Mouse (Mus musculus) lung, postnatal 0 days (tissue): ENCODE measurements around the gene Nap1l4. TPM values are rescaled to one million over a fixed set of nuclear protein-coding genes. Genes with fewer than 3 reads are reported as not detected.

ENCODE experiments used
- ATAC-seq: fragments of 200-750 bp; cut with Nextera tagmentation; 2 replicates; pipeline ENCODE4 v1.8.0; 2017; ENCODE audit warnings: moderate library complexity
- DNase-seq: peaks from one replicate; pipeline ENCODE4 v3.0.0-alpha.2; 2016; ENCODE audit warnings: low spot score
- H3K27ac ChIP-seq: fragments of 300-500 bp; sonication (generic); 2 replicates; pipeline ENCODE4 v1.5.1; 2014; ENCODE audit warnings: antibody characterized with exemption, mild to moderate bottlenecking, low read length, mixed read lengths
- H3K27me3 ChIP-seq: fragments of 300-500 bp; sonication (generic); replicated peaks from 2 replicates; pipeline ENCODE4 v1.6.1; 2014; ENCODE audit warnings: low read length, mixed read lengths; ENCODE audit not compliant: insufficient read depth
- H3K36me3 ChIP-seq: fragments of 300-500 bp; sonication (generic); 2 replicates; pipeline ENCODE4 v1.6.1; 2014; ENCODE audit warnings: low read length, mixed read lengths; ENCODE audit not compliant: insufficient read depth
- H3K4me1 ChIP-seq: fragments of 300-500 bp; sonication (generic); 2 replicates; pipeline ENCODE4 v1.6.1; 2014; ENCODE audit warnings: antibody characterized with exemption, low read depth, low read length, mixed read lengths; ENCODE audit not compliant: insufficient read depth
- H3K4me2 ChIP-seq: fragments of 300-500 bp; sonication (generic); replicated peaks from 2 replicates; pipeline ENCODE4 v1.6.1; 2014; ENCODE audit warnings: low read depth, mild to moderate bottlenecking, low read length, moderate library complexity, mixed read lengths
- H3K4me3 ChIP-seq: fragments of 300-500 bp; sonication (generic); 2 replicates; pipeline ENCODE4 v1.5.1; 2014; ENCODE audit warnings: low read depth, low read length
- H3K9ac ChIP-seq: fragments of 300-500 bp; sonication (generic); replicated peaks from 2 replicates; pipeline ENCODE4 v1.6.1; 2014; ENCODE audit warnings: low read depth, mild to moderate bottlenecking
- H3K9me3 ChIP-seq: fragments of 300-500 bp; sonication (generic); 2 replicates; pipeline ENCODE4 v1.6.1; 2016; ENCODE audit warnings: low read length, mixed read lengths
- CTCF ChIP-seq: IDR thresholded peaks from 2 replicates; pipeline ENCODE4 v1.5.1; 2016; ENCODE audit warnings: antibody characterized with exemption, mild to moderate bottlenecking
- EP300 ChIP-seq: IDR thresholded peaks from 2 replicates; pipeline ENCODE4 v1.6.1; 2016; ENCODE audit warnings: antibody characterized with exemption, mild to moderate bottlenecking, control low read depth
- WGBS: fragments of 180-500 bp; shearing (Covaris S2); extraction: QIAGEN DNeasy Blood & Tissue Kit; methylation state at CpG from one replicate; pipeline ENCODE4 v1.1.7; 2014; 5-methylcytosine and 5-hydroxymethylcytosine counted together
- polyA plus RNA-seq: library from polyadenylated mRNA; unstranded; fragments of >200 nt; fragmentation: Nextera tagmentation; extraction: Ambion mirVana; gene quantifications from 2 replicates; pipeline ENCODE4 v1.2.1, GENCODE M21; 2015

Gene Nap1l4
- polyA plus RNA-seq: 107 and 109 TPM in 2 replicates

DNA sequence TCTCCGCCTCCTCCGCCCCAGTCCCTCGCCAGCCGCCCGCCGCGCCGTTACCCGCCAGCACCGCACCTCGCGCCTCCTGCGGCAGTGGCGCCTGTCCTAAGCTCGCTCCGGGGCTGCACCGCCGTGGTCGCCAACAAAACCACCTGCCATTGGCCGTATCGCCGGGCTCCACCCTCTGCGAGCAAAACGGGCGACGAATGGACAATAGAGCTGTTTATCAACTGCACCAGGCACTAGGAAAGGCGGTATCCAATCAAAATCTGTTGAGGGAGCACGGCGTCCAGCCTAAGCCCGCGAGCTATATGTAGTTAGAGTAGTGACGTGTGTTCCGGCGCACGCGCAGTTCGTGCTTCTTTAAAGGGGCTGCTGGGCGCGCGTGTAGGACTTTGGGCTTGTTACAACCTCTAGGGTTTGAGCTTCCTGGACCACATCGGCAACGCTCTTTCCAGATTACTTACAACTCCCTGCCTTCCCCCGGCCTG lies at the start of gene Nap1l4:
Gene Nap1l4, minus strand, starts transcription at position 131 of the 482 bp plus-strand sequence.
- Histone ChIP-seq H3K9ac (peak within 1 kb of the TSS; percentile 79), H3K27ac (peak within 1 kb of the TSS; percentile 93), H3K4me3 (peak within 1 kb of the TSS; percentile 90), H3K36me3 (no peaks in the 10 kb centered on the region), H3K9me3 (no peaks in the 10 kb centered on the region), H3K4me1 (peaks cover 12% of the 10 kb centered on the region; the same call in 1 of the 2 replicates), H3K27me3 (no peaks in the 10 kb centered on the region), H3K4me2 (peak within 1 kb of the TSS; percentile 82)
- DNase-seq (peak; percentile 100), ATAC-seq (peak; percentile 99)
- 0 out of 2 replicates have a peak, but pooled peaks have one; percentile 3 for TF ChIP-seq CTCF
- no peak for TF ChIP-seq EP300
- under 1% methylated on average over 42 of the region's 43 CpGs for WGBS

DNA sequence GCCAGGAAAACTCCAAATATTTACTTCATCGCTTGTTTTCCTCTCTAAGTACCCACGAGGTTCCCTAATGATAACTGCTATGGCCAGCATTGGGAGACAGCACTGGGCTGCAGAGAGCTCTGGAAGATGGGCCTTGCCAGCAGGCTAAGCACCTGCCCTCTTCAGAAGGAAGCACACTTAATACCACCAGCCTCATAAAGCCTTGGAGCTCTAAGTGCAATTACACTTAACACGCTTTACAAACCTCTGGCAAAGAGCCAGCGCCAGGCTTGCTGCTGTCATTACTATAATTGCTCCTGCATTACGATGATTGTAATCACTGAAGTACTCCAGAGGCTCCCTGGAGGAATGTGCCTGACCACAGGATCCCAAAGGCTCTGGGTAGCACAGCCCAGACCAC lies 46.0 kb upstream of the Nap1l4 start:
- no peak for TF ChIP-seq EP300
- TF ChIP-seq CTCF: no peak
- no peak overlapping the region for H3K4me3 ChIP-seq
- peaks cover 2% of the 10 kb centered on the region; the same call in 1 of the 2 replicates for H3K4me1 ChIP-seq
- H3K4me2 ChIP-seq: no peak overlapping the region
- no peaks in the 10 kb centered on the region for H3K9me3 ChIP-seq
- WGBS: 52% methylated on average over 5 of the region's 5 CpGs
- H3K9ac ChIP-seq: no peak overlapping the region
- no peaks in the 10 kb centered on the region; the same call in 1 of the 2 replicates for H3K36me3 ChIP-seq
- H3K27me3 ChIP-seq: no peaks in the 10 kb centered on the region
- no peak overlapping the region for H3K27ac ChIP-seq
- DNase-seq (no peak), ATAC-seq (no peak)

DNA sequence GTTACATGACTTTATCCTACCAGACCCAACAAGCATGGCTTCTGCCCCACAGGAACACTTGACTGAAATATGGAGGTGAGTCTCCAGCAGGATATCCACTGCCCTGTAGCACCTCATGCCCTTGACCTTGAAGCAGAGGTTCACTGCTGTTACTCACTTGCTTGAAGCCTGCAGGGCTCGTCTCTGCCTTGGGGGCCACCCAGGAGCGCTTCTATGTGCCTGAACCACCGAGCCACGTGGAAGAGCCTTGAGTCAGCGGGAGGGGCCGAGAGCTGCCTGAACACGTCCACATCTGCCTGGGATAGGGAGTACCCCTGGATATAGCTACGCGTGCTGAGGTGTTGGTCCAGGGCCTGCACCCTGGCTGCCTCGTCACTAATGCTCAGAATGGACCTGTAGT lies 43.3 kb upstream of the Nap1l4 start:
- DNase-seq: no peak
- H3K4me1 ChIP-seq: no peaks in the 10 kb centered on the region
- H3K9ac ChIP-seq: no peak overlapping the region
- WGBS: 91% methylated on average over 10 of the region's 10 CpGs
- peaks cover 11% of the 10 kb centered on the region for H3K36me3 ChIP-seq
- no peak overlapping the region for H3K27ac ChIP-seq
- H3K27me3 ChIP-seq: no peaks in the 10 kb centered on the region
- H3K9me3 ChIP-seq: no peaks in the 10 kb centered on the region
- H3K4me3 ChIP-seq: no peak overlapping the region
- ATAC-seq: no peak
- TF ChIP-seq EP300: no peak
- TF ChIP-seq CTCF: no peak
- H3K4me2 ChIP-seq: no peak overlapping the region

DNA sequence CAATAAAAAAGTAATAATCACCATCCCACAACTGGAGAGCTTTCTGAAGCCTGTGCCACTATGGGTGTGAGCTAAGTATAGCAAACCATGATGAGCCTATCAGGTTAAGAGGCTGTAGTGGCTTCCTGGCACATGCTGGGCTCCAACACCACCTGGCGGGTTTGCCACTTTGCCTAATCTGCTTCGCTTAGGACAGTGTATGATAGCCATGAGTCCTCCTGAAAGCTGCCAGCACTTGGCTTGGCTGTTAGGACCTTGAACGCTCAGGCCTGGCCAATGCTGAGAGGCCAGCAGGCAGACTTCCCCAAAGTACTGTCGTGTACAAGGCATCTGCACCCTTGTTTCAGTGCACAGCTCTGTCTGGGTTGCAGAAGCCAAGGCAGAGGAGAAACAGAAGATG lies 39.1 kb upstream of the Nap1l4 start:
- no peaks in the 10 kb centered on the region for H3K27me3 ChIP-seq
- H3K4me3 ChIP-seq: no peak overlapping the region
- WGBS: 84% methylated on average over 4 of the region's 4 CpGs
- ATAC-seq (no peak), DNase-seq (no peak)
- H3K4me2 ChIP-seq: no peak overlapping the region
- H3K9me3 ChIP-seq: no peaks in the 10 kb centered on the region
- H3K27ac ChIP-seq: no peak overlapping the region
- H3K9ac ChIP-seq: no peak overlapping the region
- TF ChIP-seq CTCF: no peak
- no peak for TF ChIP-seq EP300
- no peaks in the 10 kb centered on the region for H3K4me1 ChIP-seq
- H3K36me3 ChIP-seq: peaks cover 32% of the 10 kb centered on the region

DNA sequence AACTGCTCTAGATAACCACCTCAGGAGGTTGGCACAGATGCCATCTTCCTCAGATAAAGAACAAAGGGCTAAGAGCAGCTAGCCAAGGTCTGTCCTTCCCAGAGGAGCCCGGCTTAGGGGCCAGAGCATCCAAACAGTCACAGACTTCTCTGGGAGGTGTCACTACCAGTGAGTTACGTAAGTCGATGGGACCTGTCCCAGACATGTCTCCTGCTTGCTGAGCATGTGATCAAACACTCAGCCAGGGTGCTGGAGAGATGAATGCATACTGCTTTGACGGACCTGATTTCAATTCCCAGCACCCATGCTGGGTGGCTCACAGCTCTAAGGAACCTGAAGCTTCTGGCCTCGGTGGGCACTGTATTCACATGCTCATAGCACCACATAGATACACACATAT lies 38.7 kb upstream of the Nap1l4 start:
- Histone ChIP-seq H3K27ac (no peak overlapping the region), H3K4me1 (no peaks in the 10 kb centered on the region), H3K9ac (no peak overlapping the region), H3K9me3 (no peaks in the 10 kb centered on the region), H3K27me3 (no peaks in the 10 kb centered on the region), H3K36me3 (peaks cover 34% of the 10 kb centered on the region), H3K4me3 (no peak overlapping the region), H3K4me2 (no peak overlapping the region)
- TF ChIP-seq EP300 (no peak), CTCF (no peak)
- ATAC-seq (no peak), DNase-seq (no peak)
- WGBS: 88% methylated on average over 5 of the region's 5 CpGs

DNA sequence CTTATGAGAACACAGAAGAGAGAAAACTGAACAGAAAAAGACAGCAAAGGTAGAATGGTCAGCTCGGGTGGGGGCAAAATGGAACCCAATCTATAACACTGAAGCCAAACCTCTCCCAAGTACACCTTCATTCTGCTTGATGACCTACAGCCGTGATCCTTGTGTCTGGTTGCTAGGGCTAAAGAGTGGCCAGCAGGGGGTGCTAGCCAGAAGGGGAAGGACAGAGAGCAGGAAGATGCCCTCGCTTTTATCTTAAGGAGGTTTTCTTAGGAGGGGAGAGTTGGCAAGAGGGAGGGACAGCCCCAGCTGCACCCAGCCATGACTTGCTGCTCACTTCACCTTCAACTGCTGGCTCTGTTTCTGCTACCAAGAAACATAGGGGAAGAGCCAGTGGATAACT lies 35.0 kb upstream of the Nap1l4 start:
- ATAC-seq: no peak; the same call in 1 of the 2 replicates
- no peaks in the 10 kb centered on the region for H3K9me3 ChIP-seq
- no peak overlapping the region for H3K4me2 ChIP-seq
- peak; percentile 90 for TF ChIP-seq CTCF
- no peak for TF ChIP-seq EP300
- H3K36me3 ChIP-seq: peaks cover 40% of the 10 kb centered on the region
- H3K4me1 ChIP-seq: no peaks in the 10 kb centered on the region
- no peak overlapping the region for H3K4me3 ChIP-seq
- 22% methylated on average over 3 of the region's 3 CpGs for WGBS
- DNase-seq: peak; percentile 74
- H3K9ac ChIP-seq: no peak overlapping the region
- H3K27me3 ChIP-seq: no peaks in the 10 kb centered on the region
- H3K27ac ChIP-seq: no peak overlapping the region

DNA sequence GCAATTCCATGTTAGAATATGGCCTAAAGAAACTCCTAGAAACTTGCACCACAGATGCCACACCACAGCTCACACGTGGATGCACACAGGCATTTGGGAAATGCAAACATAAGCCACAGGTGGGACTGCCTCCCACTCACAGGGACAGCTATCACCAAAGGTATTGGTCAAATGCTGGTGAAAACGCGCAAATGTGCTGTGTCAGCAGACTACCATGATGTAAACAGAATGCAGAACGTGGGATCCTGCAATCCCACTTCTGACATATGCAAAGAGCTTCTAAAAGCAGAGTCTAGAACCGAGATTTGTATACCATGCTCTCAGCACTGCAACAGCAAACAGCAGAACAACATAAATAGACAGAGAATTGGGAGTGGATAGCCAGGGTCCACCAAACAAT lies 34.1 kb upstream of the Nap1l4 start:
- H3K4me2 ChIP-seq: no peak overlapping the region
- no peak overlapping the region for H3K4me3 ChIP-seq
- no peaks in the 10 kb centered on the region for H3K9me3 ChIP-seq
- H3K4me1 ChIP-seq: no peaks in the 10 kb centered on the region
- H3K27me3 ChIP-seq: no peaks in the 10 kb centered on the region
- no peak for ATAC-seq
- peaks cover 36% of the 10 kb centered on the region for H3K36me3 ChIP-seq
- TF ChIP-seq EP300: no peak
- TF ChIP-seq CTCF: no peak
- 87% methylated on average over 5 of the region's 5 CpGs for WGBS
- no peak overlapping the region for H3K9ac ChIP-seq
- H3K27ac ChIP-seq: no peak overlapping the region
- DNase-seq: no peak
